Mouse (Mus musculus) left cerebral cortex, adult 9 months (tissue): ENCODE data around the gene Mrpl38.

Source experiments
- DNase-seq, 2 experiments: peaks; one replicate each; pipeline ENCODE4 v3.0.0; 2022; ENCODE audit warnings: low spot score in 2 of 2

Mrpl38 gene

DNA sequence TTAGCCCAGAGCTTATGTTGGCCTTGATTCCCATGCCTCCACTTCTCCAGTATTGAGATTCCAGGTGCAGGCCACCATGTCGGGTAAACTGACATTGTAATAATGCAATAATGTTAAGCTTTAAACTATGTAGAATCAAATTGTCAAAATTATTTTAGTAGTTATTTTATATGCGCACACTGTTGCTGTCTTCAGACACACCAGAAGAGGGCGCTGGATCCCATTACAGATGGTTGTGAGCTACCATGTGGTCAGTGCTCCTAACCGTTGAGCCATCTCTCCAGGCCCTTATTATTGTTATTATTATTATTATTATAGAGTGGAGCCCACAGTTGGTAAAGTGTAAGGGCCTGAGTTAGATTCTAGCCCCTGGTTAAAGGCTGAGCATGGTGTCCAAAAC is 27.6 kb downstream of the Mrpl38 start:
- no peak for DNase-seq

DNA sequence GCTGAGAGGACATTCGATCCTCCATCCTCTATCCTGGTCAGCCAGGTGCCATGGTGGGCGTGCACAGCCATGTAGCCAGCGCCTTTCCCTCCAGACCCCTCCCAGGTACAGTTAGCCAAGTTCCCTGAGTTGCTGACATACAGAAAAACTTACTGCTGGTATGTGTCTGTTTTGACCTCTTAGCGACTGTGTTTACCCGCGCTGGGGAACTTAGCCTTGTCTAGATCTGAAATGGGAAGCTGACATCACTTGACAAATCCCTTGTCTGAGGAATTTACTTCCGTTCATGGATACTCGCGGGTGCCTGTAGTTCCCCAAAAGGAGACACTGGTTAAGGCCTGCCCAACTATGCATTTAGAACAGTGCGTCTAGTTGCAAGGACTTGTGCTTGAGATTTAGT is 28.1 kb downstream of the Mrpl38 start:
- no peak for DNase-seq

DNA sequence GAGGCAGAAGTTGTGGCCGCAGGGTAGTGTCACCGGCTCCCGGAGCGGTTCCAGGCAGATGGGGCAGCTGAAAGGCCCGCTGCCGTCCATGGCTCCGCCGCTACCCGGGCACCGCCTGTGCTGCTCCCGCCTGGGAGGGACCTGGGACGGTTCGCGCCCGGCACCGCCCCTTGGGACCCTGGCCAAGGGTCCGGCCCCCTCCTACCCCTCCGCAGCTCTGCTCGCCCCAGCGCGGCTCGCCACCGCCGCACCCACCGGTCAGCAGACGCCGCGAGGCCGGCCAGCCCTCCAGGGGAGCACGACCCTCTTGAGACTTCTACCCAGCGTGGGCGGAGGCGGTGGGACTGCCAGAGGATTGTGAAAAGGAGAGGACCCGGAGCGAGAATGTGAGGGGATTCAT is 28.5 kb downstream of the Mrpl38 start:
- no peak for DNase-seq

DNA sequence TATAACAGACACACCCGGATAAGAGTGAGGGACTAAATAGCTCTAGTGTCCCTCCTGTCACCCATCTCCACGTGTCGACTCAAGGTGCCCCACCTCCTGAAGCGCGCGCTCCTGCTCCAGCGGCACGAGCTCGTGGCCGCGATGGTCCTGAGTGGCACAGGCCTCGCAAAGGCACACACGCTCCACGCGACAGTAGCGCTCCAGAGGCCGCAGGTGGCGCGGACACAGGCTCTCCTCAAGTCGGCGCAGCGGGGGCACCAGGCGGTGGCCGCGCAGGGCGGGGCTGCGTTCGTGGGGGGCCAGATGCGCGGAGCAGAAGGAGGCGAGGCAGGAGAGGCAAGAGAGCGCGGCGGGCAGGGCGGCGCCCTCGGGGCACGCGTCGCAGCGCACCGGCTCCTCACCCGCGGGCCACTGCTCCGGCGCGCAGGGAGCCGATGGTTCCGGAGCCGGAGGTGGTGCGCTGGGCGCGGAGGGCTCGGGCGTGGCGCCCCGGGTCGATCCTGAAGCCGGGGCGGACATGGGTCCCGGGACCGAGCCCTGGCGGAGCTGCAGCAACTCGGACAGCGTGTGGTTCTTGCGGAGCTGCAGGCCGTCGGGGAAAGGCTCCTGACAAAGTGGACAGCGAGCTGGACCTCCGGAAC is 29.1 kb downstream of the Mrpl38 start:
- no peak for DNase-seq

DNA sequence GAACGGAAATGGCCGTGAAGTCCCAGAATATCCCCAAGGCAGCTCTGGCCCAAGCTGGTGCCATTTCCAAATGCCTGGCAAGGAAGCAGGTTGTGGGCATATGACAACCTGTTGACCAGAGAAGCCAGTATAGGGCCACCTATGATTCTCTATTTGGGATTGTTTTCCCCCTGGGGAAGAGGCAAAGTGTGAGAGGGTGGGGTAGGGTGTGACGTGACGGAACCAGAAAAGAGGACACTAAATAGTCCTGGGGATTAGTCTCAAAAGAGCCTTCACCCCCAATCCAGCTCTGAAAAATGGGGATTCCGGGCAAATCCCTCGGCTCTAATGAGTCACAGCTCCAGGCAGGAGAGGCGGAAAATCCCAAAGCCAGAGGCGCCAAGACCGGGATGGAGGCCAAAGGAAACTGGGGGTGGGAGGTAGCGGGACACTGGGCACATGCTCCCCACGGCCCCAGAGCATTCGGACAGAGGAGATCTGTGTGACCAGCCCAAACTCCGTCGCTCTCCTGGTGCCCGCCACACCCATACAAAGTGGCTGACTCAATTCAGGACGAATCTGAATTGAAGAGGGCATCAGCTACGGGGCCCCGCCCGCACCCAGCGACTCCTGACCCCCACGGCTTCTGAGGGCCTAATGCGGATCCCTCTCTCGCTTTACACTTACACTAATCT is 30.1 kb downstream of the Mrpl38 start:
- no peak for DNase-seq

DNA sequence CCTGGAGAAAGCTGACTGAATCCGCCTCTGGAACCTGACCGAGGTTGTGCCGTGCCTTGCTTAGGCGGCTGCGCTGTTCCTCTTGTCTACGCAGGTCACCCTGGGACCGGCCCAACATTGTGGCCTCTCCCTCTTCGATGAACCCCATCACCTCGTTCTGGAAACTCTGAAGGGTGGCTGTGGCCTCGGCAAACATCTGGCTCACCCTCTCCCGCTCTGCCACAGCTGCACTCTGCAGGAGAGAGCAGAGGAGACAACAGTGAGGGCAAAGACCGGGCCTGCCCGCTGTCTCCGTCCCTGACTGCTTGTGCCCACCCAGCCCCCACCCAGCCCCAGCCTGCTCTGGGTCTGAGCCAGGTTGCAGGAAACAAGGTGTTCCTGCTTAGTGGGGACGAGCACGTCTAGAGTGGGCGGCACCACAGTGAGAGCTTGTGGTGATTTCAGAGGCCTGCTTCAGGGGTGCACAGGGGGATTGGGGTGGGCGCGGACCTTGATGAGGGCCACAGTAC is 30.8 kb downstream of the Mrpl38 start:
- no peak for DNase-seq

DNA sequence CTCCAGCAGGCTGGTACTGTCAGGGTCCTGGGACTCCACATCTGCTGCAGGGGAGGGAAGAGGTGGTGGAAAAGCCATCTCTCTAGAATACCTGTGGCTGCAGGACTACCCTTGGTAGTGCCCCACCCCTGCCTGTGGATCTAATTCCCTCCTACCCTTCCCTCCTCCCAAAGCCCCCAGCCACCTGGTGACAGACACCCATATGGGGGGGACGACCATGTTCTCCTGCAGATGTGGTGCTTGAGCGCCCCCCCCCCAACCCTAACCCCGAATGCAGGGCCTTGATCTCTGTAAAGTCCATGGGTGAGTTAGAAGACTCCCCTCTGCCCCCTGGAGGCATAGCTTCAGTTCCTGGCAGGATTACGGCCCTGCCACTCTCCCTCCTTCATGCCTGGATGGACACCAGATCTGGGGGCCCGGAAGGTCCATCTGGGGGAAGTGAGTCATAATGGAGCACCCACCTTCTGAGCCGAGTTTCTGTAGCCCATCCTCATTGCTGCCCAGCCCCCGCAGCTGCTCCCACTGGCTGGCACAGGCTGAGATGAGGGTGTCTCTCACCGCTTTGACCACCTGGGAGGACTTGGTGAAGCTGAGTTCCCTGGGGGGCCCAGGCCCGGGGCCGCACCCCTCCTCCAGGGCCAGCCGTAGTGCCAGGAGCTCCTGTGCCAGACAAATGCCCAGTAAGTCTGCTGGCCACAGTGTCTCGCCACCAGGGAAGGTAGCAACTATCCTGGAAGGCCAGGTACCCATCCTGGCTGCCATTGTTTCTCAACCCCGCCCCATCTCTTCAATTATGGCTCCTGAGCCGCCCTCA is 31.5 kb downstream of the Mrpl38 start:
- no peak for DNase-seq

DNA sequence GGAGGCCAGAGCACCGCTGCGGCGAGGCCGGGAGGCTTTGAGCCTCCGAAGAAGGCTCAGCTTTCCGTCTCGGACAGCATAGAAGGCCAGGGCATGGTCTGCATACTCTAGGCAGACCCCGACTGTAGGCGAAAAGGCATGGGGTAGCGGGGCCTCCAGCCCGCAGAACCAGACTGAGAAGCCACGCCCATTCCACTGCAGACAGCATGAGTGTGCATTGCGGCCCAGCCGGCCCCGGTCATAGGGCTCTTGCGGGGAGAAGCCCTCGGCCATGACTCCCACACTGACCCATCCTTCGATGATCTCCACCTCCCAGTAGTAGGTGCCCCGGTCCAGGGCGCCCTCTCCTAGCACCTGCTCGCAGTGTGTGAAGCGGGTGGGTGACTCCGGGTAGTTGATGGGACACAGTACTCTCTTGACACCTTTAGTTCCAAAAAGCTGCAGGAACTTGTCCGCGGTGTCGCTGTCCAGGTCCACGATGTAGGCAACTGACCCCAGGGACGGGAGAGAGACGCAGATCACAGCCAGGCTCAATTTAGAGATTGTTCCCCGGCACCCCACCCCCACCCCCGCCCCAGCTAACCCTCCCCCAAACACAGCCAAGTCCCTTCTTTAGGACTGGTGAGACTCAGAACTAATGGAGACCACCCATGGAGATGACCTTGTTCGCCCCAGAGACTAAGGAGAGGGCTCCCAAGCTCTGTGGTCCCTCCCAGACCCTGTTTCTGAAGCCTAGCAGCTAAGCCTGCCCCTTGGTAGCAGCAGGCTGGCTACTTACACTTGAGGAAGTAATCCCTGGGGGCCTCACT is 32.3 kb downstream of the Mrpl38 start:
- DNase-seq, result no peak

DNA sequence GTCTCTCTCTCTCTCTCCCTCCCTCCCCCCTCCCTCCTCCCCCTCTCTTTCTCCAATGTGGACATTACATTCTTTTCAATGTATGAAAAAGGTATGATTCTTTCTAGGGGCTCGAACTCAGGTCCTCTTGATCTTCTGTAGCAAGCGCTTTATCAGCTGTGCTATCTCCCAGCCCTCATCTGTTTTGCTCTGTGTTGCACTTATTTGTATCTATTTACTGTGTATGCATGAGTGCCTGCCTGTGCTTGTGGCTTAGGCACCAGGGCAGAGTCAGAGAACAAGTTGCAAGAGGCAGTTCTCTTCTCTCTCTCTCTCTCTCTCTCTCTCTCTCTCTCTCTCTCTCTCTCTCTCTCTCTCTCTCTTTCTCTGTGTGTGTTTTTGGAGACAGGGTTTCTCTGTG is 33.6 kb downstream of the Mrpl38 start:
- DNase-seq, result no peak

DNA sequence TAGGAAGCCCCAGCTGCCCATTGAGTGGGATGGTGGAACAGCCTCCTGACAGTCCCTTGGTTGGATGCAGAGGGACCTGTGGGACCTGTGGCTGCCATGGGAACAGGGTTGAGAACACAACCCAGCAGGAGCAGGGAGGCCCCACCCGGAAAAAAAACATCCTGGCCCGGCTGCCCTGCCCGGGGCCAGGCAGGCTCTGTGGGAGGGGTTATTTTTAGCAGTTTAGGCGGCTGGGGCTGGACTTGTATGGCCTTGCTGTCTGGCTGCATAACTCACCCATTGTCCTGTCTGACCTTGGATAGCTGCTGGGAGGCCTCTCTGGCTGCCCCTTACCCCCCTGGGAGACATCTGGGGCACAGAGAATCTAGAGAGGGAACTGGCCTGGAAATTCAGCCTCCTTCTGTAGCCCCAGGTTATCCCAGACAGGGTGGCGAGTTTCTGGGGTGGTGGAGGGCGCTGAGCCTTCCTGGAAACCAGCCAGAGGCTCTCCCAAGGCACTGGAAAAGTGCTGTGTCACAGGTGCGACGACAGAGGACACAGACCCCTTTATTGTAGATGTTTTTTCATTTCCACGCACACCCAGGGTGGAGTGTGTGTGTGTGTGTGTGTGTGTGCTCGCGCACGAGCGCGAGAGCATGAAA is 34.5 kb downstream of the Mrpl38 start:
- DNase-seq, result no peak

DNA sequence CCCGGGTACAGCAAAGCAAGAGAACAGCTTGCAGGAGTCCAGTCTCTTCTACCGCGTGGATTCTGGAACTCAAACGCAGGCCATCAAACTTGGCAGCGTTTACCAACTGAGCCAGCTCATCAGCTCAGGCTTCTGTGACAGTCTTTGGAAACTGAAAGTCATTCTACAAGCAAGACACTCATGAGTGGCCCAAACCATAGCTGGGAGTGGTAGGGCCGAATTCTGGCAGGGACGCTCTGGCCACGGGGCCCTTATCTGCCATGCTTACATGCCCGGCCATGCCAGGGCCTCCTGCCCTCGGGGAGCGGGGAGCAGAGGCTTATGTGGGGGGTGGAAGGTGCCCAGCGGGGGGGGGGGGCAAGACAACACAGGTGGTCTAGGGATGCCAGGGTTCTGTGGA is 35.1 kb downstream of the Mrpl38 start:
- no peak for DNase-seq

DNA sequence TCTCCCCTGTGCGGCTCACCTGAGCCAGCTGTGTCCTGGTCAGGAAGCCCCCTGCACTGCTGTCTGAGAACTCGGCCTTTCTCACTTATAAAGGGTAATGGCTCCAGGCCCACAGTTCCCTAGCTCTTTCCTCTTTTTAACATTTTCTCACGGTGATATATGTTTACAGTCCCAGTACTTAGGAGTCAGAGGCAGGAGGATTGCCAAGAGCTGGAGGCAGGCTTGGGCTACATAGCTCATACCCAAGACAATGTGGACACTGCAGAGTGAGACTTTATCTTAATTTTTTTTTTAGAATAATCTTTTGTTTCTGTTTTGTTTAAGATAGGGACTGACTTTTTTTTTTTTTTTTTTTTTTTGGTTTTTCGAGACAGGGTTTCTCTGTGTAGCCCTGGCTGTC is 36.2 kb downstream of the Mrpl38 start:
- no peak for DNase-seq

DNA sequence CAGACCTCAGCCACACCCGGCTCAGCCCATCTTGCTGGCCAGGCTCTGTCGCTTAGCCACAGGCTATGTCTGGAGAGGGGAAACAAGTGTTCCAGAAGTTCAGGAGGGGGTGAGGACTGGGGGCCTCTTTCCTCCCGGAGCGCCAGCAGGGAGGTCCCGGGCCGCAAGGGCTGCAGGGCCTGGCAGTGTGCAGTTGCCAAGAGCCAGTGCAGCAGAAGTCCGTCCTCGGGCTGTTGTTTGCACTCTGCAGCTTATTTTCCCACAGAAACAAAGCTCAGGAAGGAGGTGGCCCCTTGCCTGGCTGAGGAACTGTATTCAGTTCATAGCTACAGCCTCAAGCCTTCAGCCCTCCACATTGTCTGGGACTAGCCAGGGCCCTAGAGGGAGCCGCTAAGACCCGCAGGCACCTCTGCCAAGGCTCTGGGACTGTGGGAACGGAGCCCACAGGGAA is 36.7 kb downstream of the Mrpl38 start:
- DNase-seq, result no peak

DNA sequence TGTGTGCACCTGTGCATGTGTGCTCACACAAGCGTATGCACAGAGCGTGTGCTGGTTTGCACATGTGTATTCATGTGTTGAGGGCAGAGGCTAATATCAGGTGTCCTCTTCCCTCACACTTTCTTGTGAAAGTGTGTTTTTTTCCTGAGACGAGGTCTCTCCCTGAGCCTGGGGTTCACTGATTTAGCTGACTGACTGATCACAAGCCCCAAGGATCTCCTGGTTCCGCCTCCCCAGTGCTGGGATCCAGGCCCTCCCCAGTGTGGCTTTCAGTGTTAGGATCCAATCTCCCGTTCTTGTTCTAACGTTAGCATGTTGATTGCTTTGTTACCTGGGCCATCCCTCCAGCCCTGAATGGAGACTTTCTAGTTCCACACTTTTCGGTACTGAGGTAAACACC is 37.8 kb downstream of the Mrpl38 start:
- no peak for DNase-seq

DNA sequence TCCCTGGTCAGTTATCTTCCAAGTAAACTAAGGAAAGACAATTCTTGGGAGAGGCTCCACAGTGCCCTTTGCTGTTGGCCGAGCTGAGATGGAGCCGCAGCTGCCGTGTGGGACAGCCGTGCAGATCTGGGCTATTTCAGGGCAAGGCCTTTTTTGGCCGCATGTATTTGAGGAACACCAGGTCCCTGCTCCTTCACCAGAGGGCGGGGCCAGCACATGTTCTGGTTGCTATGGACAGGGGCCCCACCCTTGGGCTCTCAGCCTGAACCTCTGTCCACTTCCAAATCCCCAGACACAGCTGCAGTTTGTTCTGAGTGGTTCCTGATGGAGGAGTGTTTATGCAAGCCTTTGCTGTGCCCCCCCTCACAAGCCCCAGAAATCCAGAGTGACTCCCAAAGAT is 38.3 kb downstream of the Mrpl38 start:
- DNase-seq, result no peak

DNA sequence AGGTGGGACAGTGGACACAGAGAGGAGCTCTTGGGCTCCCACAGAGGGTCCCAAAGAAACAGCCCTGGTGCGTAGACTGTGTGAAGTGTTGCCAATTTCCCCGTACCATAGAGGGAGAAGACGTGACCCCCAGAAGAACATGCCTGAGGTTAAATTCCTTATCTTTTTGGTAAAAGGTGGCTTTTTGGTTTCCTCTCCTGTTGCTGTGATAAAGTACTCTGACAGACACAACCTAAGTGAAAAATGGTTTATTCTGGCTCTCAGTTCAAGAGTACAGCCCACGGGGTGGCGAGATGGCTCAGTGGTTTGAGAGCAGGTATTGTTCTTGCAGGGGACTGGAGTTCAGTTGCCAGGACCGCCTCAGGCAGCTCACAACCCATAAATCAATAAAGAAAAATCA is 39.2 kb downstream of the Mrpl38 start:
- no peak for DNase-seq

DNA sequence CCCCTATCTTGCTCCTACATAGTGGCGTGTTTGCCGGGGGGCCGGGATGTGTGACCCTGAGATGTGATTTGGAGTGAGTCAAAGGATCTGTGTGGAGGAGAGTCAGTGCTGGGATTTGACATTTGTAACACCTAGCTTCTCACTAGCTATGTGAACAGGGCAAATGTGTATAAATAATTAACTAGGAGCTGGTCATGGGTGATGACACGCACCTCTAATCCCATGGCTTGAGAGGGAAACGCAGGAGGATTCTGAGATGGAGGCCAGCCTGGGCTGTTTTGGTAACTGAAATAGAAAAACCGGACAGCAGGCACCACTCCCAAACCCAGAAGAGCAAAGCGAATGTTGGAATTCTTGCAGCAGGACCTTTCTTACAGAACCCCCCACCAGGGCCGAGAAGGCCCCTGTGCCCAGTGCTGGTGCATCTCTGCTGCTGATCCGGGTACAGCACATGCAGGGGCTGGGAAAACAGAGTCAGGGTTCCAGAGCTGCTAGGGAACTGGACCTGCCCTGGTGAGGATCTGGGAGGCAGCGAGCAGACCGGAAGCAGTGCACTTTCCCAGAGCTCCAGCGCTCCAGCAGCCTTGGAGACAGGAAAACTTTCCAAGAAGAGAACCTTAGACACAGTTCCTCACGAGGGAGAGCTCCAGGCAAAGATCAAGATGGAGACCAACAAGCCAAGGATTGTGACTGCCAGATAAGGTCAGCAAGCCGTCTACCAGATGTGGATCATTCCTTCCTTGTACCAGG is 39.8 kb downstream of the Mrpl38 start:
- DNase-seq, result no peak

DNA sequence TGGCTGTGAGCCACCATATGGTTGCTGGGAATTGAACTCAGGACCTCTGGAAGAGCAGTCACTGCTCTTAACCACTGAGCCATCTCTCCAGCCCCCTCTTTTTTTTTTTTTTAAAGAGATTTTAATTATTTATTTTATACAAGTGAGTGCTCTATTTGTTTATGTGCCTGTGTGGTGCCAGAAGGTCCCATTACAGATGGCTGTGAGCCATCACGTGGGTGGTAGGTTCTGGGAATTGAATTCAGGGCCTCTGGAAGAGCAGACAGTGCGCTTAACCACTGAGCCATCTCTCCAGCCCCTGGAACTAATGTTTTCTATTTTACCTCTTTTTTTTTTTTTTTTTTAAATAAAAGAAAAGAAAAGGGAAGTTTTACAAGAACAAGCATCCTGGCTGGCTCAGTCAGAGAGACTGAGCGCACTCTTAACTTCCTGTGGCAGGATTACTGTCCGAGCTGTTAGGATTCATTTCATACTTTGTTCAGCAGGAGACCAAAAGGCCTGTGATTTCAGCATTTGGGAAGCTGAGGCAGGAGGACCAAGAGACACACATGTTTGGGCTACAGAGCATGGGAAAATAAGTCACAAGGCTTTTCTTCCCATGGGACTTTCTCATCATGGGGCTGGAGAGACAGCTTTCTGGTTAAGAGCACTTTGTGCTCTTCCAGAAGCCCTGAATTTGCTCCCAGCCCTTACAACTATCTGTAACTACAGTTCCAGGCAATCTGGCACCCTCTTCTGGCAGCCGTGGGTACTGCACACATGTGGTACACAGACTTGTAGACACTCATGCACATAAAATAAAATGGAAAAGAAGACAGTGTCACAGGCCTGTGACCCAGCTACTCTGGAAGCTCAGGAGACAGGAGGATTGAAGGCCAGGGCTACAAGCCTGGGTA is 42.2 kb downstream of the Mrpl38 start:
- DNase-seq, result no peak

DNA sequence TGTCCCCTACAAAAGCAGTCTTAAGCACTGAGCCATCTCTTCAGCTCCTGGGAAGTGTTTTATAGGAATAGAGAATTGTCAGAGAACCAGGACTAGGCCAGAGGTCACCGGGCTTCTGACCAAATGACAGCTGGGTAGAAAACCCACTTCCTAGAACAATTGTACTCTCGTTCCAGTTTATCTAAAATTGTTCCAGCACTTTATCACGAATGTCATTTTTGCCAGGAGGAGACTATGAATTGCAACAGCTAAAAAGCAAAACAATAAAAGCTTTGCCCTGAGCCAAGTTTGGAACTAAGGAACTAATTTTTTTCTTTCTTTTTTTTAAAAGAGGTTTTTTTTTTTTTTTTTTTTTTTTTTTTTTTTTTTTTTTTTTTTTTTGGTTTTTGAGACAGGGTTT is 43.1 kb downstream of the Mrpl38 start:
- no peak for DNase-seq
